Mouse (Mus musculus) lung, postnatal 0 days (tissue): ENCODE results near the gene Dqx1. TPM values are rescaled to one million over a fixed set of nuclear protein-coding genes. Genes with fewer than 3 reads are reported as not detected.

Experiments used
- ATAC-seq: fragments of 200-750 bp; cut with Nextera tagmentation; 2 replicates; pipeline ENCODE4 v1.8.0; 2017; ENCODE audit warnings: moderate library complexity
- DNase-seq: peaks from one replicate; pipeline ENCODE4 v3.0.0-alpha.2; 2016; ENCODE audit warnings: low spot score
- H3K27ac ChIP-seq: fragments of 300-500 bp; sonication (generic); 2 replicates; pipeline ENCODE4 v1.5.1; 2014; ENCODE audit warnings: antibody characterized with exemption, mild to moderate bottlenecking, low read length, mixed read lengths
- H3K27me3 ChIP-seq: fragments of 300-500 bp; sonication (generic); replicated peaks from 2 replicates; pipeline ENCODE4 v1.6.1; 2014; ENCODE audit warnings: low read length, mixed read lengths; ENCODE audit not compliant: insufficient read depth
- H3K36me3 ChIP-seq: fragments of 300-500 bp; sonication (generic); 2 replicates; pipeline ENCODE4 v1.6.1; 2014; ENCODE audit warnings: low read length, mixed read lengths; ENCODE audit not compliant: insufficient read depth
- H3K4me1 ChIP-seq: fragments of 300-500 bp; sonication (generic); 2 replicates; pipeline ENCODE4 v1.6.1; 2014; ENCODE audit warnings: antibody characterized with exemption, low read depth, low read length, mixed read lengths; ENCODE audit not compliant: insufficient read depth
- H3K4me2 ChIP-seq: fragments of 300-500 bp; sonication (generic); replicated peaks from 2 replicates; pipeline ENCODE4 v1.6.1; 2014; ENCODE audit warnings: low read depth, mild to moderate bottlenecking, low read length, moderate library complexity, mixed read lengths
- H3K4me3 ChIP-seq: fragments of 300-500 bp; sonication (generic); 2 replicates; pipeline ENCODE4 v1.5.1; 2014; ENCODE audit warnings: low read depth, low read length
- H3K9ac ChIP-seq: fragments of 300-500 bp; sonication (generic); replicated peaks from 2 replicates; pipeline ENCODE4 v1.6.1; 2014; ENCODE audit warnings: low read depth, mild to moderate bottlenecking
- H3K9me3 ChIP-seq: fragments of 300-500 bp; sonication (generic); 2 replicates; pipeline ENCODE4 v1.6.1; 2016; ENCODE audit warnings: low read length, mixed read lengths
- CTCF ChIP-seq: IDR thresholded peaks from 2 replicates; pipeline ENCODE4 v1.5.1; 2016; ENCODE audit warnings: antibody characterized with exemption, mild to moderate bottlenecking
- EP300 ChIP-seq: IDR thresholded peaks from 2 replicates; pipeline ENCODE4 v1.6.1; 2016; ENCODE audit warnings: antibody characterized with exemption, mild to moderate bottlenecking, control low read depth
- WGBS: fragments of 180-500 bp; shearing (Covaris S2); extraction: QIAGEN DNeasy Blood & Tissue Kit; methylation state at CpG from one replicate; pipeline ENCODE4 v1.1.7; 2014; 5-methylcytosine and 5-hydroxymethylcytosine counted together
- polyA plus RNA-seq: library from polyadenylated mRNA; unstranded; fragments of >200 nt; fragmentation: Nextera tagmentation; extraction: Ambion mirVana; gene quantifications from 2 replicates; pipeline ENCODE4 v1.2.1, GENCODE M21; 2015

Dqx1 gene
- polyA plus RNA-seq, 1 experiment from 2014 or later: 1.9 TPM

DNA sequence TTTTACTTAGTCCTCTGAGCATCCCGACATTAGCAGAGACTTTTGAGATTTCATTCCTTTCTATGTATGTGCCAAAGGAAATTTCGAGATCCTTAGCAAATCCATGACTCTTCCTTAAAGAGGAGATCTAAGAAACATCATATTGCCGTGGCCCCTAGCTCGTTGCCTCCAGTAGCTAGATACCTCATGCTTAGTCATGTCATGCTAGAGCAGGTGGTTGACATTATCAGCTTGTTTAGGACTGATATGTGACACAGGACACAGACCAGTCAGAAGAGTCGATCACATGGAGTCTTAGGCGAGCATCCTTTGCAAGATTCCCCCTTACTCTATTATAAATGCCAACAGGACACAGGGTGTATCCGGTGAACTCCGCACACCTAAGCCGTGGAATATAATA is 34.6 kb upstream of the Dqx1 start:
- Histone ChIP-seq H3K9me3 (no peaks in the 10 kb centered on the region), H3K27me3 (no peaks in the 10 kb centered on the region), H3K4me3 (no peak overlapping the region), H3K36me3 (no peaks in the 10 kb centered on the region), H3K4me1 (no peaks in the 10 kb centered on the region), H3K4me2 (no peak overlapping the region), H3K27ac (no peak overlapping the region), H3K9ac (no peak overlapping the region)
- 84% methylated on average over 9 of the region's 9 CpGs for WGBS
- ATAC-seq (no peak), DNase-seq (no peak)
- TF ChIP-seq CTCF (no peak), EP300 (no peak)

GRCm38 (mm10) chr6:83023786-83024185 is 33.9 kb upstream of the Dqx1 start:
- no peaks in the 10 kb centered on the region for H3K36me3 ChIP-seq
- ATAC-seq (no peak), DNase-seq (no peak)
- no peak overlapping the region for H3K4me3 ChIP-seq
- WGBS: 86% methylated on average over 2 of the region's 2 CpGs
- no peaks in the 10 kb centered on the region for H3K9me3 ChIP-seq
- no peaks in the 10 kb centered on the region for H3K27me3 ChIP-seq
- no peak for TF ChIP-seq CTCF
- TF ChIP-seq EP300: no peak
- no peak overlapping the region for H3K4me2 ChIP-seq
- no peak overlapping the region for H3K9ac ChIP-seq
- H3K4me1 ChIP-seq: no peaks in the 10 kb centered on the region
- H3K27ac ChIP-seq: no peak overlapping the region

DNA sequence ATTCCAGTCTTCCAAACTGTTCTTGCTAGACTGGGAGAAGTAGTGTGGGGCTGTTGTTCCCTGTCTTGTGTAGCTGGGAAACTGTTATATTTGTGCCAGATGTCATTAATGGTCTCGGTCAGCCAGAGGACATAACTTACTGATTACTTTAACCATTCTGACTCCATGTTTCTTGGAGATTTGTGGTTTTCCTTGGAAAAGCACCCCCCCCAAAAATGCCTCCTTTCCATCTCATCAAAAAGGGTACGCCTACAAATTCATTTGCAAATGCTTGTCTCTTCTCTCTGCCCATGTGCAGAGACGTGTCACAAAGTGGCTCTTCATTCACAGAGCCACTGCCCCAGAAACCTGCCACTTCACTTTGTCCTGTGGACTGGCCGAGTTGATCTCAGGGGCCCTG is 33.2 kb upstream of the Dqx1 start:
- ATAC-seq (no peak), DNase-seq (no peak)
- H3K9ac ChIP-seq: no peak overlapping the region
- H3K4me2 ChIP-seq: no peak overlapping the region
- H3K27me3 ChIP-seq: no peaks in the 10 kb centered on the region
- no peak overlapping the region for H3K27ac ChIP-seq
- no peaks in the 10 kb centered on the region for H3K36me3 ChIP-seq
- TF ChIP-seq EP300 (no peak), CTCF (no peak)
- 59% methylated on average over 4 of the region's 4 CpGs for WGBS
- H3K9me3 ChIP-seq: no peaks in the 10 kb centered on the region
- no peak overlapping the region for H3K4me3 ChIP-seq
- no peaks in the 10 kb centered on the region for H3K4me1 ChIP-seq

GRCm38 (mm10) chr6:83025221-83025620 is 32.4 kb upstream of the Dqx1 start:
- Histone ChIP-seq H3K36me3 (no peaks in the 10 kb centered on the region), H3K9me3 (no peaks in the 10 kb centered on the region), H3K9ac (no peak overlapping the region), H3K4me2 (no peak overlapping the region), H3K27me3 (no peaks in the 10 kb centered on the region), H3K27ac (no peak overlapping the region), H3K4me1 (no peaks in the 10 kb centered on the region), H3K4me3 (no peak overlapping the region)
- ATAC-seq: no peak
- no peak for DNase-seq
- 87% methylated on average over 4 of the region's 4 CpGs for WGBS
- TF ChIP-seq CTCF (no peak), EP300 (no peak)

GRCm38 (mm10) chr6:83027293-83027692 is 30.4 kb upstream of the Dqx1 start:
- WGBS: 73% methylated on average over 8 of the region's 8 CpGs
- peak overlapping the region; percentile 28; the same call in 1 of the 2 replicates for H3K27ac ChIP-seq
- ATAC-seq: no peak

DNA sequence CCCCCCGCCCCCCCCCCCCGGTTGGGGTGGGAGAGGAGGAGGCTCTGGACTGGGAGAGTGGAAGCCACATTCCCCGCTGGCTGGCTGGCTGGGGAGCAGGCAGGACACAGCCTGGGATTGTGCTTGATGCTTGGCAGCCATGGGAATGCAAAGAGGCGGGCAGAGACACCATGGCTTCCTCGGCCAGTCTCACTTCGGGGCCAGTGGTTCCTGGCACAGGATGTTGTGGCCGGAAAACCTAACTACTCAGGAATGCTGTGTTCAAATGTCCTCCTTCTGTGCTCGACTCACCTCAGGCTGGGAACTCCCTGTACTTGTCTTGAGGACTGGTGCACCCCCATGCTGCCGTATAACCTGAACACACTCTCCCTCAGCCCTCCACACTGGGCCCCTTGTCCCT is 29.9 kb upstream of the Dqx1 start:
- peak overlapping the region; percentile 28; the same call in 1 of the 2 replicates for H3K27ac ChIP-seq
- no peak overlapping the region for H3K9ac ChIP-seq
- WGBS: 21% methylated on average over 7 of the region's 9 CpGs
- no peaks in the 10 kb centered on the region for H3K36me3 ChIP-seq
- no peaks in the 10 kb centered on the region for H3K9me3 ChIP-seq
- peaks cover 5% of the 10 kb centered on the region; the same call in 1 of the 2 replicates for H3K4me1 ChIP-seq
- ATAC-seq: peak; percentile 80
- TF ChIP-seq CTCF (no peak), EP300 (peak; percentile 38; the same call in 1 of the 2 replicates)
- H3K27me3 ChIP-seq: no peaks in the 10 kb centered on the region
- no peak overlapping the region for H3K4me3 ChIP-seq
- no peak overlapping the region for H3K4me2 ChIP-seq
- peak; percentile 64 for DNase-seq

More at GRCm38 (mm10) chr6:83027293-83027692, 30.4 kb upstream of the Dqx1 start:
- Histone ChIP-seq H3K4me2 (no peak overlapping the region), H3K9me3 (no peaks in the 10 kb centered on the region), H3K36me3 (no peaks in the 10 kb centered on the region), H3K4me3 (no peak overlapping the region), H3K27me3 (no peaks in the 10 kb centered on the region), H3K9ac (no peak overlapping the region), H3K4me1 (peaks cover 2% of the 10 kb centered on the region; the same call in 1 of the 2 replicates)
- DNase-seq: no peak
- TF ChIP-seq EP300: no peak
- TF ChIP-seq CTCF: no peak

- Histone ChIP-seq H3K9me3 (no peaks in the 10 kb centered on the region), H3K27ac (no peak overlapping the region), H3K27me3 (no peaks in the 10 kb centered on the region), H3K4me2 (no peak overlapping the region), H3K9ac (no peak overlapping the region), H3K36me3 (no peaks in the 10 kb centered on the region), H3K4me1 (peaks cover 8% of the 10 kb centered on the region; the same call in 1 of the 2 replicates), H3K4me3 (no peak overlapping the region)
- WGBS: 49% methylated on average over 10 of the region's 10 CpGs
- ATAC-seq: no peak
- DNase-seq: no peak
- TF ChIP-seq CTCF: no peak
- TF ChIP-seq EP300: no peak
Measured at GRCm38 (mm10) chr6:83029777-83030176, 27.9 kb upstream of the Dqx1 start.
